Mouse (Mus musculus) lung, postnatal 0 days (tissue): ENCODE data around the gene Hs3st3a1. TPM values are rescaled to one million over a fixed set of nuclear protein-coding genes. Genes with fewer than 3 reads are reported as not detected.
A peak's percentile ranks its signal among the peaks of the same experiment; 100 is the strongest.

Source experiments
- ATAC-seq: fragments of 200-750 bp; cut with Nextera tagmentation; 2 replicates; pipeline ENCODE4 v1.8.0; 2017; ENCODE audit warnings: moderate library complexity
- DNase-seq: peaks from one replicate; pipeline ENCODE4 v3.0.0-alpha.2; 2016; ENCODE audit warnings: low spot score
- H3K27ac ChIP-seq: fragments of 300-500 bp; sonication (generic); 2 replicates; pipeline ENCODE4 v1.5.1; 2014; ENCODE audit warnings: antibody characterized with exemption, mild to moderate bottlenecking, low read length, mixed read lengths
- H3K27me3 ChIP-seq: fragments of 300-500 bp; sonication (generic); replicated peaks from 2 replicates; pipeline ENCODE4 v1.6.1; 2014; ENCODE audit warnings: low read length, mixed read lengths; ENCODE audit not compliant: insufficient read depth
- H3K36me3 ChIP-seq: fragments of 300-500 bp; sonication (generic); 2 replicates; pipeline ENCODE4 v1.6.1; 2014; ENCODE audit warnings: low read length, mixed read lengths; ENCODE audit not compliant: insufficient read depth
- H3K4me1 ChIP-seq: fragments of 300-500 bp; sonication (generic); 2 replicates; pipeline ENCODE4 v1.6.1; 2014; ENCODE audit warnings: antibody characterized with exemption, low read depth, low read length, mixed read lengths; ENCODE audit not compliant: insufficient read depth
- H3K4me2 ChIP-seq: fragments of 300-500 bp; sonication (generic); replicated peaks from 2 replicates; pipeline ENCODE4 v1.6.1; 2014; ENCODE audit warnings: low read depth, mild to moderate bottlenecking, low read length, moderate library complexity, mixed read lengths
- H3K4me3 ChIP-seq: fragments of 300-500 bp; sonication (generic); 2 replicates; pipeline ENCODE4 v1.5.1; 2014; ENCODE audit warnings: low read depth, low read length
- H3K9ac ChIP-seq: fragments of 300-500 bp; sonication (generic); replicated peaks from 2 replicates; pipeline ENCODE4 v1.6.1; 2014; ENCODE audit warnings: low read depth, mild to moderate bottlenecking
- H3K9me3 ChIP-seq: fragments of 300-500 bp; sonication (generic); 2 replicates; pipeline ENCODE4 v1.6.1; 2016; ENCODE audit warnings: low read length, mixed read lengths
- CTCF ChIP-seq: IDR thresholded peaks from 2 replicates; pipeline ENCODE4 v1.5.1; 2016; ENCODE audit warnings: antibody characterized with exemption, mild to moderate bottlenecking
- EP300 ChIP-seq: IDR thresholded peaks from 2 replicates; pipeline ENCODE4 v1.6.1; 2016; ENCODE audit warnings: antibody characterized with exemption, mild to moderate bottlenecking, control low read depth
- WGBS: fragments of 180-500 bp; shearing (Covaris S2); extraction: QIAGEN DNeasy Blood & Tissue Kit; methylation state at CpG from one replicate; pipeline ENCODE4 v1.1.7; 2014; 5-methylcytosine and 5-hydroxymethylcytosine counted together
- polyA plus RNA-seq: library from polyadenylated mRNA; unstranded; fragments of >200 nt; fragmentation: Nextera tagmentation; extraction: Ambion mirVana; gene quantifications from 2 replicates; pipeline ENCODE4 v1.2.1, GENCODE M21; 2015

Gene Hs3st3a1
- polyA plus RNA-seq, 1 experiment from 2014 or later: 0.26 TPM

GRCm38 (mm10) chr11:64512301-64512700, 77.2 kb downstream of the Hs3st3a1 start:
- ATAC-seq: no peak
- no peak overlapping the region for H3K4me3 ChIP-seq

GRCm38 (mm10) chr11:64513419-64513818, 78.3 kb downstream of the Hs3st3a1 start:
- 73% methylated on average over 5 of the region's 5 CpGs for WGBS

More at GRCm38 (mm10) chr11:64512301-64512700, 77.2 kb downstream of the Hs3st3a1 start:
- Histone ChIP-seq H3K4me1 (no peaks in the 10 kb centered on the region), H3K4me2 (no peak overlapping the region), H3K27me3 (no peaks in the 10 kb centered on the region), H3K9ac (no peak overlapping the region), H3K36me3 (no peaks in the 10 kb centered on the region), H3K9me3 (no peaks in the 10 kb centered on the region), H3K27ac (no peak overlapping the region)
- WGBS: 74% methylated on average over 4 of the region's 4 CpGs
- no peak for DNase-seq
- TF ChIP-seq EP300 (no peak), CTCF (no peak)

GRCm38 (mm10) chr11:64516712-64517589, 81.8 kb downstream of the Hs3st3a1 start:
- Histone ChIP-seq H3K9ac (no peak overlapping the region), H3K4me3 (no peak overlapping the region), H3K4me1 (peaks cover 6% of the 10 kb centered on the region; the same call in 1 of the 2 replicates), H3K9me3 (no peaks in the 10 kb centered on the region), H3K36me3 (no peaks in the 10 kb centered on the region), H3K27ac (no peak overlapping the region), H3K27me3 (peaks cover 15% of the 10 kb centered on the region), H3K4me2 (no peak overlapping the region)
- WGBS: 63% methylated on average over 9 of the region's 9 CpGs
- ATAC-seq: peak; percentile 23; the same call in 1 of the 2 replicates
- peak; percentile 63 for DNase-seq
- TF ChIP-seq EP300 (0 out of 2 replicates have a peak, but pooled peaks have one; percentile 19), CTCF (no peak)

More at GRCm38 (mm10) chr11:64513419-64513818, 78.3 kb downstream of the Hs3st3a1 start:
- H3K27ac ChIP-seq: no peak overlapping the region
- no peaks in the 10 kb centered on the region for H3K9me3 ChIP-seq
- H3K27me3 ChIP-seq: no peaks in the 10 kb centered on the region
- no peak overlapping the region for H3K4me2 ChIP-seq
- no peak overlapping the region for H3K4me3 ChIP-seq
- H3K4me1 ChIP-seq: peaks cover 6% of the 10 kb centered on the region; the same call in 1 of the 2 replicates
- TF ChIP-seq CTCF (no peak), EP300 (no peak)
- DNase-seq (no peak), ATAC-seq (no peak)
- no peak overlapping the region for H3K9ac ChIP-seq
- H3K36me3 ChIP-seq: no peaks in the 10 kb centered on the region

GRCm38 (mm10) chr11:64518146-64518841, 83.2 kb downstream of the Hs3st3a1 start:
- WGBS: 71% methylated on average over 6 of the region's 6 CpGs
- no peak for TF ChIP-seq EP300
- no peak for TF ChIP-seq CTCF

GRCm38 (mm10) chr11:64523993-64524570, 89.0 kb downstream of the Hs3st3a1 start:
- Histone ChIP-seq H3K27me3 (peaks cover 15% of the 10 kb centered on the region), H3K9me3 (no peaks in the 10 kb centered on the region), H3K27ac (no peak overlapping the region), H3K4me3 (no peak overlapping the region), H3K4me2 (no peak overlapping the region), H3K9ac (no peak overlapping the region), H3K36me3 (no peaks in the 10 kb centered on the region), H3K4me1 (no peaks in the 10 kb centered on the region)
- ATAC-seq (no peak), DNase-seq (no peak)
- TF ChIP-seq EP300 (no peak), CTCF (no peak)
- WGBS: 85% methylated on average over 8 of the region's 8 CpGs

More at GRCm38 (mm10) chr11:64518146-64518841, 83.2 kb downstream of the Hs3st3a1 start:
- no peak overlapping the region for H3K9ac ChIP-seq
- H3K27ac ChIP-seq: no peak overlapping the region
- H3K9me3 ChIP-seq: no peaks in the 10 kb centered on the region
- peaks cover 15% of the 10 kb centered on the region for H3K27me3 ChIP-seq
- DNase-seq (no peak), ATAC-seq (no peak)
- H3K4me3 ChIP-seq: no peak overlapping the region
- peaks cover 6% of the 10 kb centered on the region; the same call in 1 of the 2 replicates for H3K4me1 ChIP-seq
- no peaks in the 10 kb centered on the region for H3K36me3 ChIP-seq
- no peak overlapping the region for H3K4me2 ChIP-seq

- DNase-seq: peak; percentile 77
- Histone ChIP-seq H3K27me3 (no peaks in the 10 kb centered on the region), H3K9ac (no peak overlapping the region), H3K27ac (no peak overlapping the region), H3K36me3 (no peaks in the 10 kb centered on the region), H3K4me2 (no peak overlapping the region), H3K4me3 (no peak overlapping the region), H3K9me3 (no peaks in the 10 kb centered on the region), H3K4me1 (no peaks in the 10 kb centered on the region)
- TF ChIP-seq EP300: peak; percentile 78
- TF ChIP-seq CTCF: no peak
- ATAC-seq: peak; percentile 83
- 67% methylated on average over 3 of the region's 3 CpGs for WGBS
These were observed 102.1 kb downstream of the Hs3st3a1 start for GRCm38 (mm10) chr11:64537230-64537629.
